9 mouse cellular contexts compared by ENCODE assay signal in the genomic region with DNA sequence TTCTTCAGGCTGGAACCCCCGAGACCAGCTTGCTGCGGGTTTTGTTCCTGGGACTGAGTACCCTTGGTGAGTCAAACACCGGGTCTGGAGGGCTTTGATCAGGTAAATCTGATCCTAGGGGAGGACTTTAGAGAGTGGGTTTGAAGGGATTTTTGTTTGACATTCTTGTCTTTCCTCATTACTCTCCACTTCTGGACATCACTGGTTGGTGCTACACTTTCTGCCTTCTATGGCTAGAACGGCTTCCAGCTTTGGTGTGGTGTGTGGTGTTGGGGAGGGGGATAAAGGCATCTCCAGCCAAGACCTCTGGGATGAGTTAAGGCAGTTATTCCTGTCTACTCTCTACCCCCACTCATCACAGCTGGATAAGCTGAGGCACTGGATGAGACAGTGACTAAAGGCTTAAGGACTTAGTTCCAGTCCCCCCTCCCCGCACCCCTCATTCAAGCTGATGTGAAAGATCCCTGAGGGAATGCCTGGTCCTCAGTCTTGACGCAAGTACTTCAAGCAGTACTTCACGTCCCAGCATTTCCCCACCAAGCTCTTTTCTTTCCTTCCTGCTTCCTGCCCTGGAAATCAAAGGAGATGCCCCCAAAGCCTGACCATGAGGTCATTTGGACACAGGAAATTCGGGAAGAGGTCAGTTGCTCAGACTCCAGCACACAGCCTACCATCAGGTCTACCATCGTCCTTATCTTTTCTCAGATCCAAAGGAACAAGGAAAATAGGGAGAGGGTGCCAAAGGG. TPM values are rescaled to one million over a fixed set of nuclear protein-coding genes. Genes with fewer than 3 reads are reported as not detected.
A peak's percentile ranks its signal among the peaks of the same experiment; 100 is the strongest.
DNase-seq lines count a peak whose midpoint lies in the region; ATAC-seq and TF ChIP-seq lines count a peak whose summit lies in the region.
"Had no signal": no experiment of that assay in that cellular context is flagged by ENCODE, and none has a peak within 500 bp of the region (broad histone marks: within the 10 kb centered on the region; RNA-seq: fewer than 3 reads in every experiment).

No protein-coding gene starts in this region.

- peaks cover 4% of the 10 kb centered on the region for H3K36me3 ChIP-seq in neural tube, embryonic 11.5 days (ENCODE audit: control insufficient read depth, insufficient read depth, low read length)
- peaks cover 2% of the 10 kb centered on the region; the same call in 1 of the 2 replicates for H3K36me3 ChIP-seq in hindbrain, postnatal 0 days (ENCODE audit: insufficient read depth, low read length)
- H3K36me3 ChIP-seq in liver, postnatal 0 days (replicated peaks; ENCODE audit: insufficient read depth, low read length): peaks cover 8% of the 10 kb centered on the region; the same call in 1 of the 2 replicates
- H3K36me3 ChIP-seq in stomach, postnatal 0 days (ENCODE audit: control insufficient read depth, insufficient read depth, low read length): no peaks in the 10 kb centered on the region

- peaks cover 21% of the 10 kb centered on the region for H3K4me1 ChIP-seq in neural tube, embryonic 11.5 days (ENCODE audit: control insufficient read depth, insufficient read depth, low read length)
- peaks cover 9% of the 10 kb centered on the region; the same call in 1 of the 2 replicates for H3K4me1 ChIP-seq in hindbrain, postnatal 0 days (ENCODE audit: insufficient read depth, low read length)
- peaks cover 19% of the 10 kb centered on the region for H3K4me1 ChIP-seq in liver, postnatal 0 days (ENCODE audit: insufficient read depth)
- no peaks in the 10 kb centered on the region for H3K4me1 ChIP-seq in stomach, postnatal 0 days (replicated peaks; ENCODE audit: control insufficient read depth, insufficient read depth)

- no peak for DNase-seq in neural tube, embryonic 11.5 days (ENCODE audit: low spot score)
- no peak for DNase-seq in neural tube, embryonic 10.5 days (ENCODE audit: extremely low spot score, low spot score)
- no peak for DNase-seq in hindbrain, postnatal 0 days (ENCODE audit: low spot score)
- DNase-seq in liver, postnatal 0 days: no peak
- DNase-seq in stomach, postnatal 0 days (ENCODE audit: low spot score): no peak
- no peak for DNase-seq in right cerebral cortex, adult 2 months (ENCODE audit: low spot score in 2 of 2)
- DNase-seq in layer of hippocampus, postnatal 14 days (ENCODE audit: low spot score in 2 of 2): no peak
- DNase-seq in thymus, postnatal 14 days: no peak

- no peak for ATAC-seq in neural tube, embryonic 11.5 days (ENCODE audit: insufficient read depth, low FRiP score, low TSS enrichment)
- ATAC-seq in hindbrain, postnatal 0 days: no peak
- ATAC-seq in liver, postnatal 0 days: no peak
- ATAC-seq in stomach, postnatal 0 days (ENCODE audit: low FRiP score, low TSS enrichment): no peak

- H3K27ac ChIP-seq in neural tube, embryonic 11.5 days (ENCODE audit: low read depth, low read length): no peak overlapping the region
- H3K27ac ChIP-seq in hindbrain, postnatal 0 days: peak overlapping the region; percentile 56; the same call in 1 of the 2 replicates
- peak overlapping the region; percentile 69 for H3K27ac ChIP-seq in liver, postnatal 0 days (ENCODE audit: low read depth)
- peak overlapping the region; percentile 77 for H3K27ac ChIP-seq in stomach, postnatal 0 days (replicated peaks)
- H3K27ac ChIP-seq: macrophage had no signal

- TF ChIP-seq EP300 in liver, postnatal 0 days (IDR thresholded peaks at IDR 0.05; ENCODE audit: low read depth): 0 out of 2 replicates have a peak, but pooled peaks have one; percentile 54
- no peak for TF ChIP-seq EP300 in stomach, postnatal 0 days (optimal IDR thresholded peaks at IDR 0.05)

- H3K27me3 ChIP-seq in neural tube, embryonic 11.5 days (ENCODE audit: control insufficient read depth, insufficient read depth, low read length): peaks cover 62% of the 10 kb centered on the region
- H3K27me3 ChIP-seq in hindbrain, postnatal 0 days (ENCODE audit: insufficient read depth, low read length): peaks cover 38% of the 10 kb centered on the region
- H3K27me3 ChIP-seq in liver, postnatal 0 days (ENCODE audit: insufficient read depth, low read length): peaks cover 48% of the 10 kb centered on the region
- no peaks in the 10 kb centered on the region for H3K27me3 ChIP-seq in stomach, postnatal 0 days (ENCODE audit: control insufficient read depth, insufficient read depth, low read length)

- 21% methylated on average over 9 of the region's 9 CpGs for WGBS in neural tube, embryonic 11.5 days
- 40% methylated on average over 9 of the region's 9 CpGs for WGBS in hindbrain, postnatal 0 days
- WGBS in liver, postnatal 0 days (ENCODE audit: insufficient replicate concordance): 24% methylated on average over 9 of the region's 9 CpGs
- 52% methylated on average over 9 of the region's 9 CpGs for WGBS in stomach, postnatal 0 days

- no peak for TF ChIP-seq CTCF in hindbrain, postnatal 0 days (IDR thresholded peaks at IDR 0.05; ENCODE audit: low read depth)
- no peak for TF ChIP-seq CTCF in liver, postnatal 0 days (IDR thresholded peaks at IDR 0.05; ENCODE audit: low read depth)
- TF ChIP-seq CTCF in stomach, postnatal 0 days (IDR thresholded peaks at IDR 0.05; ENCODE audit: low read depth): no peak

- no peak overlapping the region for H3K9ac ChIP-seq in neural tube, embryonic 11.5 days (ENCODE audit: low read length)
- no peak overlapping the region for H3K9ac ChIP-seq in hindbrain, postnatal 0 days (replicated peaks; ENCODE audit: low read length)
- H3K9ac ChIP-seq in liver, postnatal 0 days (replicated peaks): no peak overlapping the region
- peak overlapping the region; percentile 8; the same call in 1 of the 2 replicates for H3K9ac ChIP-seq in stomach, postnatal 0 days (ENCODE audit: low read length)

- H3K9me3 ChIP-seq in neural tube, embryonic 11.5 days (ENCODE audit: control insufficient read depth, low read length): no peaks in the 10 kb centered on the region
- H3K9me3 ChIP-seq in hindbrain, postnatal 0 days (ENCODE audit: low read length): no peaks in the 10 kb centered on the region
- no peaks in the 10 kb centered on the region for H3K9me3 ChIP-seq in liver, postnatal 0 days (ENCODE audit: low read length)
- H3K9me3 ChIP-seq in stomach, postnatal 0 days (ENCODE audit: control insufficient read depth, low read length): no peaks in the 10 kb centered on the region

- peak overlapping the region; percentile 10; the same call in 1 of the 2 replicates for H3K4me3 ChIP-seq in neural tube, embryonic 11.5 days (ENCODE audit: low read depth, low read length)
- peak overlapping the region; percentile 40 for H3K4me3 ChIP-seq in hindbrain, postnatal 0 days (ENCODE audit: low read length)
- peak overlapping the region; percentile 41 for H3K4me3 ChIP-seq in liver, postnatal 0 days (ENCODE audit: low read depth, low read length)
- peak overlapping the region; percentile 19 for H3K4me3 ChIP-seq in stomach, postnatal 0 days (ENCODE audit: low read depth, low read length)

- H3K4me2 ChIP-seq in neural tube, embryonic 11.5 days (ENCODE audit: low read depth): no peak overlapping the region
- H3K4me2 ChIP-seq in hindbrain, postnatal 0 days (ENCODE audit: low read depth, low read length): peak overlapping the region; percentile 82; the same call in 1 of the 2 replicates
- H3K4me2 ChIP-seq in liver, postnatal 0 days (ENCODE audit: low read depth, low read length): peak overlapping the region; percentile 72; the same call in 1 of the 2 replicates
- peak overlapping the region; percentile 43; the same call in 1 of the 2 replicates for H3K4me2 ChIP-seq in stomach, postnatal 0 days (replicated peaks; ENCODE audit: low read depth)

RNA-seq across cellular contexts. Expression of a gene that starts 0.5 kb away (rescaled TPM):
- polyA plus RNA-seq in neural tube, embryonic 11.5 days (2014; fragmentation: Nextera tagmentation; extraction: Ambion mirVana): 33.1 and 35.7 TPM in 2 replicates
- 34.2 and 43.7 TPM in 2 replicates for total RNA-seq in hindbrain, postnatal 0 days (2014; rRNA removed)
- polyA plus RNA-seq in hindbrain, postnatal 0 days (2015; fragmentation: Nextera tagmentation; extraction: Ambion mirVana): 36.1 and 37.9 TPM in 2 replicates
- 16.2 and 18.2 TPM in 2 replicates for polyA plus RNA-seq in liver, postnatal 0 days (2015; fragmentation: Nextera tagmentation; extraction: Ambion mirVana)
- 28.2 and 30.5 TPM in 2 replicates for polyA plus RNA-seq in stomach, postnatal 0 days (2015; fragmentation: Nextera tagmentation; extraction: Ambion mirVana)
- 10 to 100 TPM; 26.9 to 27.8 TPM for total RNA-seq in layer of hippocampus, postnatal 14 days (2021)

RNA-seq across cellular contexts. Expression of a gene that starts 10.7 kb away (rescaled TPM):
- 0.38 TPM in 1 of 2 replicates, not detected in the other for polyA plus RNA-seq in neural tube, embryonic 11.5 days (2014; fragmentation: Nextera tagmentation; extraction: Ambion mirVana)
- 3.0 and 3.9 TPM in 2 replicates for total RNA-seq in hindbrain, postnatal 0 days (2014; rRNA removed)
- 1.3 and 1.6 TPM in 2 replicates for polyA plus RNA-seq in hindbrain, postnatal 0 days (2015; fragmentation: Nextera tagmentation; extraction: Ambion mirVana)
- polyA plus RNA-seq in liver, postnatal 0 days (2015; fragmentation: Nextera tagmentation; extraction: Ambion mirVana): 0.88 and 1.3 TPM in 2 replicates
- polyA plus RNA-seq in stomach, postnatal 0 days (2015; fragmentation: Nextera tagmentation; extraction: Ambion mirVana): 350 and 369 TPM in 2 replicates
- 1 to 10 TPM; 3.5 to 6.2 TPM for total RNA-seq in layer of hippocampus, postnatal 14 days (2021)
- polyA plus RNA-seq: macrophage had no signal

RNA-seq across cellular contexts. Expression of a gene that starts 24.3 kb away (rescaled TPM):
- 2.3 and 2.5 TPM in 2 replicates for polyA plus RNA-seq in neural tube, embryonic 11.5 days (2014; fragmentation: Nextera tagmentation; extraction: Ambion mirVana)
- total RNA-seq in hindbrain, postnatal 0 days (2014; rRNA removed): 6.0 and 8.3 TPM in 2 replicates
- polyA plus RNA-seq in hindbrain, postnatal 0 days (2015; fragmentation: Nextera tagmentation; extraction: Ambion mirVana): 11.9 and 15.4 TPM in 2 replicates
- 7.4 and 9.3 TPM in 2 replicates for polyA plus RNA-seq in liver, postnatal 0 days (2015; fragmentation: Nextera tagmentation; extraction: Ambion mirVana)
- 2.3 and 2.6 TPM in 2 replicates for polyA plus RNA-seq in stomach, postnatal 0 days (2015; fragmentation: Nextera tagmentation; extraction: Ambion mirVana)
- 1,000 to 10,000 TPM; 1,609 to 1,636 TPM for total RNA-seq in layer of hippocampus, postnatal 14 days (2021)

RNA-seq across cellular contexts. Expression of a gene that starts 27.1 kb away (rescaled TPM):
- 9.0 and 9.6 TPM in 2 replicates for polyA plus RNA-seq in neural tube, embryonic 11.5 days (2014; fragmentation: Nextera tagmentation; extraction: Ambion mirVana)
- total RNA-seq in hindbrain, postnatal 0 days (2014; rRNA removed): 9.7 and 18.7 TPM in 2 replicates
- 12.5 and 15.5 TPM in 2 replicates for polyA plus RNA-seq in hindbrain, postnatal 0 days (2015; fragmentation: Nextera tagmentation; extraction: Ambion mirVana)
- polyA plus RNA-seq in liver, postnatal 0 days (2015; fragmentation: Nextera tagmentation; extraction: Ambion mirVana): 5.1 and 5.2 TPM in 2 replicates
- 6.9 and 7.7 TPM in 2 replicates for polyA plus RNA-seq in stomach, postnatal 0 days (2015; fragmentation: Nextera tagmentation; extraction: Ambion mirVana)
- 10 to 100 TPM; 12.1 to 14.0 TPM for total RNA-seq in layer of hippocampus, postnatal 14 days (2021)

RNA-seq across cellular contexts. Expression of a gene that starts 39.3 kb away (rescaled TPM):
- 35.4 and 39.9 TPM in 2 replicates for polyA plus RNA-seq in neural tube, embryonic 11.5 days (2014; fragmentation: Nextera tagmentation; extraction: Ambion mirVana)
- total RNA-seq in hindbrain, postnatal 0 days (2014; rRNA removed): 20.0 and 34.0 TPM in 2 replicates
- polyA plus RNA-seq in hindbrain, postnatal 0 days (2015; fragmentation: Nextera tagmentation; extraction: Ambion mirVana): 16.1 and 17.8 TPM in 2 replicates
- 3.0 and 3.3 TPM in 2 replicates for polyA plus RNA-seq in liver, postnatal 0 days (2015; fragmentation: Nextera tagmentation; extraction: Ambion mirVana)
- 7.5 TPM in 2 replicates for polyA plus RNA-seq in stomach, postnatal 0 days (2015; fragmentation: Nextera tagmentation; extraction: Ambion mirVana)
- 10 to 100 TPM; 22.3 to 22.7 TPM for total RNA-seq in layer of hippocampus, postnatal 14 days (2021)

Comparison
In these comparisons a context has a peak if more than half of its experiments do, and no peak if none do; other contexts are left out.
1. RNA of a gene that starts 10.7 kb away (polyA plus RNA-seq): 350 to 369 TPM in stomach, postnatal 0 days; 1.3 to 1.6 TPM in hindbrain, postnatal 0 days, 0.88 to 1.3 TPM in liver, postnatal 0 days and 0.38 TPM in neural tube, embryonic 11.5 days; every median in the first group is over 100 times any median in the second.
2. Peak in every context shown above with its lines, with median percentiles within 50 percentile points of each other: H3K4me3 ChIP-seq.